Mouse (Mus musculus) hindbrain, embryonic 15.5 days (tissue): ENCODE measurements at regions not wholly inside any gene's neighbourhood (a gene's known extent, or its start where the extent isn't known, plus 50 kb on each side); places are given as distances from the start of the nearest gene placed in this dataset.

ENCODE experiments used
- ATAC-seq: fragments of 200-750 bp; cut with Nextera tagmentation; 2 replicates; pipeline ENCODE4 v1.8.0; 2017; ENCODE audit warnings: low read depth, moderate number of reproducible peaks, moderate TSS enrichment; ENCODE audit not compliant: low FRiP score
- H3K27ac ChIP-seq: fragments of 300-500 bp; sonication (generic); replicated peaks from 2 replicates; pipeline ENCODE4 v1.5.1; 2015; ENCODE audit warnings: mild to moderate bottlenecking, inconsistent platforms
- H3K27me3 ChIP-seq: fragments of 300-500 bp; sonication (generic); 2 replicates; pipeline ENCODE4 v1.6.1; 2015; ENCODE audit warnings: control low read depth, inconsistent platforms
- H3K36me3 ChIP-seq: fragments of 300-500 bp; sonication (generic); 2 replicates; pipeline ENCODE4 v1.6.1; 2015; ENCODE audit warnings: control low read depth, inconsistent platforms
- H3K4me1 ChIP-seq: fragments of 300-500 bp; sonication (generic); replicated peaks from 2 replicates; pipeline ENCODE4 v1.6.1; 2015; ENCODE audit warnings: control low read depth, inconsistent platforms
- H3K4me2 ChIP-seq: fragments of 300-500 bp; sonication (generic); 2 replicates; pipeline ENCODE4 v1.6.1; 2015; ENCODE audit warnings: moderate library complexity, mild to moderate bottlenecking, inconsistent platforms
- H3K4me3 ChIP-seq: fragments of 300-500 bp; sonication (generic); 2 replicates; pipeline ENCODE4 v1.5.1; 2015; ENCODE audit warnings: mild to moderate bottlenecking, inconsistent platforms
- H3K9ac ChIP-seq: fragments of 300-500 bp; sonication (generic); 2 replicates; pipeline ENCODE4 v1.6.1; 2015; ENCODE audit warnings: inconsistent platforms
- H3K9me3 ChIP-seq: fragments of 300-500 bp; sonication (generic); 2 replicates; pipeline ENCODE4 v1.6.1; 2016; ENCODE audit warnings: control low read depth, inconsistent platforms
- WGBS: fragments of 180-500 bp; shearing (Covaris S2); methylation state at CpG from one replicate; pipeline ENCODE4 v1.1.7; 2015; 5-methylcytosine and 5-hydroxymethylcytosine counted together

GRCm38 (mm10) chr5:51825584-51826088 is 258.1 kb upstream of the Ppargc1a start:
- Histone ChIP-seq H3K36me3 (no peaks in the 10 kb centered on the region), H3K4me2 (no peak overlapping the region), H3K9ac (no peak overlapping the region), H3K9me3 (no peaks in the 10 kb centered on the region), H3K4me3 (no peak overlapping the region), H3K27me3 (no peaks in the 10 kb centered on the region), H3K27ac (no peak overlapping the region), H3K4me1 (no peaks in the 10 kb centered on the region)
- ATAC-seq: no peak
- WGBS: 93% methylated on average over 3 of the region's 3 CpGs

- H3K4me2 ChIP-seq: no peak overlapping the region
- H3K36me3 ChIP-seq: no peaks in the 10 kb centered on the region
- H3K9ac ChIP-seq: no peak overlapping the region
- no peaks in the 10 kb centered on the region for H3K4me1 ChIP-seq
- no peaks in the 10 kb centered on the region for H3K9me3 ChIP-seq
- no peak overlapping the region for H3K4me3 ChIP-seq
- H3K27ac ChIP-seq: no peak overlapping the region
- no peaks in the 10 kb centered on the region for H3K27me3 ChIP-seq
- no peak for ATAC-seq
- 88% methylated on average over 4 of the region's 4 CpGs for WGBS
These were observed 257.2 kb upstream of the Ppargc1a start for GRCm38 (mm10) chr5:51824731-51825130.

GRCm38 (mm10) chr5:51823657-51824056 is 256.1 kb upstream of the Ppargc1a start:
- WGBS: 49% methylated on average over 2 of the region's 2 CpGs
- H3K9ac ChIP-seq: no peak overlapping the region
- ATAC-seq: no peak

GRCm38 (mm10) chr5:51816258-51816657 is 248.7 kb upstream of the Ppargc1a start:
- H3K27ac ChIP-seq: no peak overlapping the region
- no peaks in the 10 kb centered on the region for H3K36me3 ChIP-seq
- H3K9me3 ChIP-seq: no peaks in the 10 kb centered on the region
- H3K4me3 ChIP-seq: no peak overlapping the region
- WGBS: 69% methylated on average over 2 of the region's 2 CpGs
- ATAC-seq: no peak
- H3K9ac ChIP-seq: no peak overlapping the region
- H3K4me1 ChIP-seq: 0 out of 2 replicates have a peak, but pooled peaks cover 6% of the 10 kb centered on the region
- H3K4me2 ChIP-seq: no peak overlapping the region
- H3K27me3 ChIP-seq: no peaks in the 10 kb centered on the region

More at GRCm38 (mm10) chr5:51823657-51824056, 256.1 kb upstream of the Ppargc1a start:
- Histone ChIP-seq H3K4me1 (no peaks in the 10 kb centered on the region), H3K4me2 (no peak overlapping the region), H3K27ac (no peak overlapping the region), H3K36me3 (no peaks in the 10 kb centered on the region), H3K9me3 (no peaks in the 10 kb centered on the region), H3K4me3 (no peak overlapping the region), H3K27me3 (no peaks in the 10 kb centered on the region)

GRCm38 (mm10) chr5:51811728-51812127 is 244.2 kb upstream of the Ppargc1a start:
- H3K4me1 ChIP-seq: 0 out of 2 replicates have a peak, but pooled peaks cover 6% of the 10 kb centered on the region
- H3K27ac ChIP-seq: no peak overlapping the region
- H3K9ac ChIP-seq: no peak overlapping the region
- H3K9me3 ChIP-seq: no peaks in the 10 kb centered on the region
- ATAC-seq: no peak
- H3K4me3 ChIP-seq: no peak overlapping the region
- H3K36me3 ChIP-seq: no peaks in the 10 kb centered on the region
- no peak overlapping the region for H3K4me2 ChIP-seq
- H3K27me3 ChIP-seq: no peaks in the 10 kb centered on the region
- 92% methylated on average over 2 of the region's 2 CpGs for WGBS

GRCm38 (mm10) chr5:51801486-51801885 is 234.0 kb upstream of the Ppargc1a start:
- H3K4me1 ChIP-seq: no peaks in the 10 kb centered on the region
- WGBS: 85% methylated on average over 8 of the region's 8 CpGs
- no peaks in the 10 kb centered on the region for H3K27me3 ChIP-seq
- H3K4me2 ChIP-seq: no peak overlapping the region
- H3K4me3 ChIP-seq: no peak overlapping the region
- H3K36me3 ChIP-seq: no peaks in the 10 kb centered on the region
- no peaks in the 10 kb centered on the region for H3K9me3 ChIP-seq
- no peak overlapping the region for H3K27ac ChIP-seq
- no peak for ATAC-seq
- H3K9ac ChIP-seq: no peak overlapping the region

- Histone ChIP-seq H3K27me3 (no peaks in the 10 kb centered on the region), H3K9me3 (no peaks in the 10 kb centered on the region), H3K4me3 (no peak overlapping the region), H3K4me2 (no peak overlapping the region), H3K9ac (no peak overlapping the region), H3K4me1 (no peaks in the 10 kb centered on the region), H3K36me3 (no peaks in the 10 kb centered on the region), H3K27ac (no peak overlapping the region)
- no peak for ATAC-seq
- WGBS: 84% methylated on average over 6 of the region's 6 CpGs
These were observed 232.0 kb upstream of the Ppargc1a start for GRCm38 (mm10) chr5:51799371-51800035.

GRCm38 (mm10) chr5:51794097-51794496 is 226.6 kb upstream of the Ppargc1a start:
- no peaks in the 10 kb centered on the region for H3K9me3 ChIP-seq
- no peak overlapping the region for H3K4me2 ChIP-seq
- H3K4me1 ChIP-seq: no peaks in the 10 kb centered on the region
- no peak overlapping the region for H3K9ac ChIP-seq
- WGBS: 52% methylated on average over 6 of the region's 6 CpGs
- no peak for ATAC-seq
- no peaks in the 10 kb centered on the region for H3K27me3 ChIP-seq
- H3K36me3 ChIP-seq: no peaks in the 10 kb centered on the region
- no peak overlapping the region for H3K4me3 ChIP-seq
- H3K27ac ChIP-seq: no peak overlapping the region

- H3K4me1 ChIP-seq: no peaks in the 10 kb centered on the region
- 58% methylated on average over 2 of the region's 2 CpGs for WGBS
These were observed 225.4 kb upstream of the Ppargc1a start for GRCm38 (mm10) chr5:51792950-51793349.

GRCm38 (mm10) chr5:51788768-51789167 is 221.2 kb upstream of the Ppargc1a start:
- Histone ChIP-seq H3K9me3 (no peaks in the 10 kb centered on the region), H3K27ac (no peak overlapping the region), H3K4me1 (no peaks in the 10 kb centered on the region), H3K4me2 (no peak overlapping the region), H3K36me3 (no peaks in the 10 kb centered on the region), H3K4me3 (no peak overlapping the region), H3K9ac (no peak overlapping the region), H3K27me3 (no peaks in the 10 kb centered on the region)
- 68% methylated on average over 6 of the region's 6 CpGs for WGBS
- no peak for ATAC-seq

More at GRCm38 (mm10) chr5:51792950-51793349, 225.4 kb upstream of the Ppargc1a start:
- Histone ChIP-seq H3K9me3 (no peaks in the 10 kb centered on the region), H3K4me3 (no peak overlapping the region), H3K27ac (no peak overlapping the region), H3K36me3 (no peaks in the 10 kb centered on the region), H3K4me2 (no peak overlapping the region), H3K9ac (no peak overlapping the region), H3K27me3 (no peaks in the 10 kb centered on the region)
- no peak for ATAC-seq

- H3K36me3 ChIP-seq: no peaks in the 10 kb centered on the region
- no peak overlapping the region for H3K4me3 ChIP-seq
- H3K9me3 ChIP-seq: no peaks in the 10 kb centered on the region
- no peak overlapping the region for H3K27ac ChIP-seq
- H3K9ac ChIP-seq: no peak overlapping the region
- H3K4me1 ChIP-seq: no peaks in the 10 kb centered on the region
- no peak; the same call in 1 of the 2 replicates for ATAC-seq
- no peaks in the 10 kb centered on the region for H3K27me3 ChIP-seq
- H3K4me2 ChIP-seq: no peak overlapping the region
- WGBS: 69% methylated on average over 5 of the region's 5 CpGs
These were observed 216.0 kb upstream of the Ppargc1a start for GRCm38 (mm10) chr5:51783523-51783922.

- 89% methylated on average over 9 of the region's 9 CpGs for WGBS
- H3K4me1 ChIP-seq: no peaks in the 10 kb centered on the region
- no peak for ATAC-seq
- no peaks in the 10 kb centered on the region for H3K36me3 ChIP-seq
- no peaks in the 10 kb centered on the region for H3K27me3 ChIP-seq
- no peak overlapping the region for H3K4me3 ChIP-seq
- H3K9ac ChIP-seq: no peak overlapping the region
- no peak overlapping the region for H3K4me2 ChIP-seq
- no peaks in the 10 kb centered on the region for H3K9me3 ChIP-seq
- no peak overlapping the region for H3K27ac ChIP-seq
These were observed 215.6 kb upstream of the Ppargc1a start for GRCm38 (mm10) chr5:51783099-51783498.
